Mouse (Mus musculus): ENCODE results near the gene Defb39. TPM values are rescaled to one million over a fixed set of nuclear protein-coding genes. Genes with fewer than 3 reads are reported as not detected.

The Defb39 gene
- not detected for polyA plus RNA-seq (2017; shearing (Covaris generic))

GRCm38 (mm10) chr8:19064710-19065109 is at the start of gene Defb39:
Gene Defb39, minus strand, starts transcription at chr8:19064810.

GRCm38 (mm10) chr8:19026466-19026865 is 38.1 kb downstream of the Defb39 start, which contains the start of gene Defb38:
Gene Defb38, minus strand, starts transcription at chr8:19026566.

Other genes with a start within 250 kb of the Defb39 start
- gene Defb40, start 86.6 kb downstream of the Defb39 start, polyA plus RNA-seq (2017; shearing (Covaris generic)): not detected
- gene Defb37, start 73.8 kb downstream of the Defb39 start, polyA plus RNA-seq (2017; shearing (Covaris generic)): not detected
- gene Defb38, start 38.2 kb downstream of the Defb39 start, polyA plus RNA-seq (2017; shearing (Covaris generic)): not detected
- gene Defb12, start 50.0 kb upstream of the Defb39 start, polyA plus RNA-seq (2017; shearing (Covaris generic)): not detected
- not detected for gene Defb34, start 58.9 kb upstream of the Defb39 start, polyA plus RNA-seq (2017; shearing (Covaris generic))
- not detected for gene Gm45826, start 76.0 kb upstream of the Defb39 start, polyA plus RNA-seq (2017; shearing (Covaris generic))
- gene Defb14, start 129.5 kb upstream of the Defb39 start, polyA plus RNA-seq (2017; shearing (Covaris generic)): not detected
- not detected for gene Defb4, start 133.9 kb upstream of the Defb39 start, polyA plus RNA-seq (2017; shearing (Covaris generic))
- not detected for gene Defb6, start 160.7 kb upstream of the Defb39 start, polyA plus RNA-seq (2017; shearing (Covaris generic))
- not detected for gene Defb46, start 175.1 kb upstream of the Defb39 start, polyA plus RNA-seq (2017; shearing (Covaris generic))
- gene Defb5, start 182.8 kb upstream of the Defb39 start, polyA plus RNA-seq (2017; shearing (Covaris generic)): not detected
- not detected for gene Defb3, start 228.6 kb upstream of the Defb39 start, polyA plus RNA-seq (2017; shearing (Covaris generic))